Mouse (Mus musculus) gastrocnemius, postnatal 14 days (tissue): ENCODE measurements at regions not wholly inside any gene's neighbourhood (a gene's known extent, or its start where the extent isn't known, plus 50 kb on each side); places are given as distances from the start of the nearest gene placed in this dataset.
A peak's percentile ranks its signal among the peaks of the same experiment; 100 is the strongest.

Source experiments
- DNase-seq: peaks from one replicate; pipeline ENCODE4 v3.0.0; 2021; ENCODE audit warnings: mixed read lengths
- intact Hi-C: fragments of 180-260 bp; cut with DNase I; formaldehyde crosslinking; loops from one replicate; pipeline ENCODE4 v1.15.1; 2025; ENCODE audit warnings: low total_unique reads

DNA sequence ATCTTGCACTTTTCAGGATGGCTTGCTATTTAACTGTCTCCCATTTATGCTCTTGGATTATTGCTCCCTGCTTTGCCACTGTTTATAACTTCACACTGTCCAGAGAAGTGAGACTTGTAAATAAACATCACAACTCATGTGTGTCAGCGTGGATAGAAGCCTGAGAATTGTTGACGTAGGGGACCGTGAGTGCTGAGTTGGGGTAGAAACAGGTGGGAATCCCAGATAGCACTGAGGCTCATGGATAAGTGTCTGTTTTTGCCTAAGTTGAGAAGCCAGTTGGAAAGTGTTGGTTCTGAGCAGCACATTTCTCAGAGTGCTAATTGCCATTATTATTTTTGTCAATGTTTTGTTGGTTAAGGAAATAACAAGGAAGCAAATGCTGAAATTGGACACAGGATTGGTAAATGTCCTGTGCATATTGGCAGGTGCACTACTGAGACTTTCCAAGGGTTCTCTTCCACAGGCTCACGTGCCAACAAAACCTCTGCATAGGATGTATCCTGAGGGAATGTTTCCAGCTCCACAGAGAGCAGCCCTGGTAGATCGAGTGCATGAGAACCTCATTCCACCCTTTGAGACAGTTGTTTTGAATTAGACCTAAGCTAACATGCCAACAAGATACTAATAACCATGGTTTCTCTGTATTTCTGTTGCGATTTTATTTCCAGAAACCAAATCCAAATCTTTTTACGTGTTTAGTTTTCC is 74.3 kb upstream of the Grb10 start:
- no peak for DNase-seq
- intact Hi-C loops, result no loop called here

DNA sequence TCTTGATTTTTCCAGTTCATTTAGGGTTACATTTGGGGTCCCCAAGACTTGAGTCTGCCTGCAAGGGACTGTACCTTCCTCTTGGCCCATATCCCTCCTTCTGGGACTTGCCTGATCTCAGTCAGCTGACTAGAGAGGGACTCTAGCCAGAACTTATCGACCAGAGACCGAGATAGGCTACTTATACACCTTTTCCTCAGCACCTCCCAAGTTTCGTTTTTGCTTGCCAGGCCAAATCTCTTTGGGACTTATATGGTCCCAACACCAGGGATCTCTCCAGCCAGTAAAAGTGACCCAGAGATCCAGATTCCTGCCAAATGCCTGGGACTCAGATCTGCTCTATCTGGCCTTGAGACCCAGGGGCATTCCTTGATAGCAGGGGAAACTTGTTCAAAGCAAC is 69.2 kb upstream of the Grb10 start:
- DNase-seq, result no peak
- intact Hi-C loops, result no loop called here

DNA sequence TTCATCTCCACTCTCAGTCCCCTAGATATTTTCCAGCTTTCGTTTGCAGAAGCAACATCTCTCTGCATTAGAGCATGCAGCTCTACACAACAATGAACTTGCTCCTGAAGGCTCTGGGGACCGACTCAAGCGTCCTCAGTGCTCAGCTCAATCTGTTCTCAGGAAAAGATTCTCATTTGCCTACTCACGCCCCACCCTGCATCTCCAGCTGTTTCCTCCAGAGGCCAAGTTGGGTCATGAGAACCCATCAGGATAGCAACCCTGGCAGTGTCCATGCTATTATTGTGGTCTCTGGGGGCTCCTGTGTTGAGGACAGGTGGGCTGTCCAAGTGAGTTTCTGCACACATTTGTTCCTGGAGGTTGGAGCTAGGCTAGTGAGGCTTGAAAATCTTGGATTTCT is 52.5 kb upstream of the Grb10 start:
- intact Hi-C loops, result no loop called here
- peak; percentile 27 for DNase-seq

DNA sequence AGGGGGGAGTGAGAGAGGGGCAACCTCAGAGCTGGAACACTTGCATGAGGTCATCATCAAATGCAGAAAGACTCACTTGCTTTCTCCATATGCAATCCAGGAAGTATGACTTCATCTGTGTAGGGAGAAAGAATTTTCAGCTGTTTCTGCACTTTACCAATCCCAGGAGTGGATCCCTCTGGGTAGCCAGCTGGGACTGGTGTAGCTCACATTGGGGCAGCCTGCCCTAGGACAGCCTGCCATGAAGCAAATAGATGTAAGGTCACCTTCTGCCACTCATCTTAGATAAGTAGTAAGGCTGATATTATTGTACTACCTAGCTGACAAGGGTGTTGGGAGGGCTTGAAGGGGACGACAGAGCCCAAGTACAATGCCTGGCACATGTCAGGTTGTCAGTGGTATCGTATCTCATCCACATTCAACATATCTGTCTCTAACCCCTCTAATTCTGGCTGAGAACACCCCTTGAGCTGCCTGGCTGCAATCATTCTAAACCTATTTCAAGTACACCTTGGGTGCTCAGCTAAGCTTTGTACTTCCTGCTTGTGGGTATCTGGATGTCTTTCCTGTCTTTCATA is 51.4 kb upstream of the Grb10 start:
- intact Hi-C loops, result no loop called here
- DNase-seq, result no peak
